Mouse (Mus musculus) kidney, embryonic 15.5 days (tissue): ENCODE measurements around the gene Drc3. TPM values are rescaled to one million over a fixed set of nuclear protein-coding genes. Genes with fewer than 3 reads are reported as not detected.

Experiments used
- ATAC-seq: fragments of 200-750 bp; cut with Nextera tagmentation; replicated peaks from 2 replicates; pipeline ENCODE4 v1.8.0; 2017; ENCODE audit warnings: moderate TSS enrichment; ENCODE audit not compliant: low FRiP score
- H3K27ac ChIP-seq: fragments of 300-500 bp; sonication (generic); 2 replicates; pipeline ENCODE4 v1.5.1; 2015; ENCODE audit warnings: mild to moderate bottlenecking, inconsistent platforms
- H3K27me3 ChIP-seq: fragments of 300-500 bp; sonication (generic); 2 replicates; pipeline ENCODE4 v1.6.1; 2015; ENCODE audit warnings: inconsistent platforms
- H3K36me3 ChIP-seq: fragments of 300-500 bp; sonication (generic); 2 replicates; pipeline ENCODE4 v1.6.1; 2015; ENCODE audit warnings: inconsistent platforms
- H3K4me1 ChIP-seq: fragments of 300-500 bp; sonication (generic); 2 replicates; pipeline ENCODE4 v1.6.1; 2015; ENCODE audit warnings: inconsistent platforms
- H3K4me2 ChIP-seq: fragments of 300-500 bp; sonication (generic); 2 replicates; pipeline ENCODE4 v1.6.1; 2015; ENCODE audit warnings: moderate library complexity, mild to moderate bottlenecking, inconsistent platforms
- H3K4me3 ChIP-seq: fragments of 300-500 bp; sonication (generic); replicated peaks from 2 replicates; pipeline ENCODE4 v1.5.1; 2015; ENCODE audit warnings: mild to moderate bottlenecking, inconsistent platforms
- H3K9ac ChIP-seq: fragments of 300-500 bp; sonication (generic); 2 replicates; pipeline ENCODE4 v1.6.1; 2015; ENCODE audit warnings: mild to moderate bottlenecking, inconsistent platforms
- H3K9me3 ChIP-seq: fragments of 300-500 bp; sonication (generic); replicated peaks from 2 replicates; pipeline ENCODE4 v1.6.1; 2016; ENCODE audit warnings: inconsistent platforms
- WGBS: fragments of 180-500 bp; shearing (Covaris S2); methylation state at CpG from one replicate; pipeline ENCODE4 v1.1.7; 2015; ENCODE audit warnings: mixed read lengths; 5-methylcytosine and 5-hydroxymethylcytosine counted together
- polyA plus RNA-seq: library from polyadenylated mRNA; unstranded; fragments of >200 nt; fragmentation: Nextera tagmentation; extraction: Ambion mirVana; gene quantifications from 2 replicates; pipeline ENCODE4 v1.2.1, GENCODE M21; 2015

Gene Drc3
- polyA plus RNA-seq, 1 experiment from 2014 or later, result 2.6 TPM

- peaks cover 65% of the 10 kb centered on the region for H3K4me1 ChIP-seq
- WGBS, result 41% methylated on average over 7 of the region's 7 CpGs
Measured at GRCm38 (mm10) chr11:60317376-60318102, 35.6 kb upstream of the Drc3 start.

GRCm38 (mm10) chr11:60318716-60319115, 34.4 kb upstream of the Drc3 start:
- 58% methylated on average over 5 of the region's 5 CpGs for WGBS
- no peak overlapping the region for H3K4me2 ChIP-seq
- no peaks in the 10 kb centered on the region for H3K9me3 ChIP-seq
- no peak overlapping the region for H3K4me3 ChIP-seq
- H3K36me3 ChIP-seq, result no peaks in the 10 kb centered on the region
- no peak for ATAC-seq
- H3K27me3 ChIP-seq, result no peaks in the 10 kb centered on the region
- peak overlapping the region; percentile 83; the same call in 1 of the 2 replicates for H3K27ac ChIP-seq
- no peak overlapping the region for H3K9ac ChIP-seq
- peaks cover 60% of the 10 kb centered on the region for H3K4me1 ChIP-seq

More at GRCm38 (mm10) chr11:60317376-60318102, 35.6 kb upstream of the Drc3 start:
- Histone ChIP-seq H3K27me3 (no peaks in the 10 kb centered on the region), H3K4me3 (no peak overlapping the region), H3K9ac (no peak overlapping the region), H3K27ac (peak overlapping the region; percentile 37), H3K4me2 (no peak overlapping the region), H3K9me3 (no peaks in the 10 kb centered on the region), H3K36me3 (0 out of 2 replicates have a peak, but pooled peaks cover 3% of the 10 kb centered on the region)
- no peak for ATAC-seq

- peaks cover 60% of the 10 kb centered on the region for H3K4me1 ChIP-seq
- peak overlapping the region; percentile 83 for H3K27ac ChIP-seq
- 0 out of 2 replicates have a peak, but pooled peaks have one; percentile 5 for ATAC-seq
- no peak overlapping the region for H3K4me3 ChIP-seq
- H3K27me3 ChIP-seq, result no peaks in the 10 kb centered on the region
- H3K36me3 ChIP-seq, result no peaks in the 10 kb centered on the region
- no peaks in the 10 kb centered on the region for H3K9me3 ChIP-seq
- no peak overlapping the region for H3K9ac ChIP-seq
- 52% methylated on average over 10 of the region's 10 CpGs for WGBS
- no peak overlapping the region for H3K4me2 ChIP-seq
Measured at GRCm38 (mm10) chr11:60319257-60320066, 33.7 kb upstream of the Drc3 start.

GRCm38 (mm10) chr11:60320426-60321037, 32.6 kb upstream of the Drc3 start:
- Histone ChIP-seq H3K9me3 (no peaks in the 10 kb centered on the region), H3K4me1 (peaks cover 60% of the 10 kb centered on the region), H3K27me3 (no peaks in the 10 kb centered on the region), H3K27ac (peak overlapping the region; percentile 83), H3K36me3 (no peaks in the 10 kb centered on the region), H3K9ac (no peak overlapping the region), H3K4me3 (no peak overlapping the region), H3K4me2 (no peak overlapping the region)
- 45% methylated on average over 8 of the region's 8 CpGs for WGBS
- no peak for ATAC-seq

GRCm38 (mm10) chr11:60321438-60321837, 31.7 kb upstream of the Drc3 start:
- Histone ChIP-seq H3K9me3 (no peaks in the 10 kb centered on the region), H3K4me3 (no peak overlapping the region), H3K36me3 (no peaks in the 10 kb centered on the region), H3K9ac (no peak overlapping the region), H3K27ac (peak overlapping the region; percentile 83), H3K4me1 (peaks cover 55% of the 10 kb centered on the region), H3K4me2 (no peak overlapping the region), H3K27me3 (no peaks in the 10 kb centered on the region)
- WGBS, result 60% methylated on average over 2 of the region's 2 CpGs
- ATAC-seq, result no peak

GRCm38 (mm10) chr11:60323731-60324130, 29.4 kb upstream of the Drc3 start:
- Histone ChIP-seq H3K27ac (no peak overlapping the region), H3K4me3 (no peak overlapping the region), H3K27me3 (no peaks in the 10 kb centered on the region), H3K9me3 (no peaks in the 10 kb centered on the region), H3K9ac (no peak overlapping the region), H3K4me1 (peaks cover 32% of the 10 kb centered on the region), H3K4me2 (no peak overlapping the region), H3K36me3 (0 out of 2 replicates have a peak, but pooled peaks cover 3% of the 10 kb centered on the region)
- ATAC-seq, result no peak

GRCm38 (mm10) chr11:60330551-60330950, 22.6 kb upstream of the Drc3 start:
- H3K4me3 ChIP-seq, result no peak overlapping the region
- H3K4me1 ChIP-seq, result peaks cover 3% of the 10 kb centered on the region; the same call in 1 of the 2 replicates
- no peaks in the 10 kb centered on the region for H3K9me3 ChIP-seq
- 91% methylated on average over 4 of the region's 4 CpGs for WGBS
- no peak overlapping the region for H3K9ac ChIP-seq
- H3K27ac ChIP-seq, result no peak overlapping the region
- H3K4me2 ChIP-seq, result no peak overlapping the region
- H3K36me3 ChIP-seq, result 0 out of 2 replicates have a peak, but pooled peaks cover 5% of the 10 kb centered on the region
- no peaks in the 10 kb centered on the region for H3K27me3 ChIP-seq
- no peak for ATAC-seq

- ATAC-seq, result no peak
- H3K27ac ChIP-seq, result 0 out of 2 replicates have a peak overlapping the region, but pooled peaks have one; percentile 4
- 87% methylated on average over 5 of the region's 5 CpGs for WGBS
- H3K27me3 ChIP-seq, result no peaks in the 10 kb centered on the region
- 0 out of 2 replicates have a peak, but pooled peaks cover 5% of the 10 kb centered on the region for H3K36me3 ChIP-seq
- peaks cover 10% of the 10 kb centered on the region for H3K4me1 ChIP-seq
- H3K4me2 ChIP-seq, result no peak overlapping the region
- no peak overlapping the region for H3K4me3 ChIP-seq
- H3K9me3 ChIP-seq, result no peaks in the 10 kb centered on the region
- H3K9ac ChIP-seq, result no peak overlapping the region
Measured at GRCm38 (mm10) chr11:60333461-60333860, 19.7 kb upstream of the Drc3 start.

GRCm38 (mm10) chr11:60334124-60334523, 19.0 kb upstream of the Drc3 start:
- ATAC-seq, result no peak
- no peak overlapping the region for H3K4me3 ChIP-seq
- H3K9ac ChIP-seq, result no peak overlapping the region
- no peak overlapping the region for H3K4me2 ChIP-seq
- H3K9me3 ChIP-seq, result no peaks in the 10 kb centered on the region
- H3K27me3 ChIP-seq, result no peaks in the 10 kb centered on the region
- 0 out of 2 replicates have a peak overlapping the region, but pooled peaks have one; percentile 4 for H3K27ac ChIP-seq
- 70% methylated on average over 3 of the region's 3 CpGs for WGBS
- no peaks in the 10 kb centered on the region for H3K36me3 ChIP-seq
- H3K4me1 ChIP-seq, result peaks cover 10% of the 10 kb centered on the region

- no peaks in the 10 kb centered on the region for H3K36me3 ChIP-seq
- 0 out of 2 replicates have a peak overlapping the region, but pooled peaks have one; percentile 7 for H3K27ac ChIP-seq
- peaks cover 10% of the 10 kb centered on the region for H3K4me1 ChIP-seq
- H3K9ac ChIP-seq, result no peak overlapping the region
- 74% methylated on average over 2 of the region's 2 CpGs for WGBS
- no peak overlapping the region for H3K4me3 ChIP-seq
- ATAC-seq, result no peak
- H3K9me3 ChIP-seq, result no peaks in the 10 kb centered on the region
- no peak overlapping the region for H3K4me2 ChIP-seq
- H3K27me3 ChIP-seq, result no peaks in the 10 kb centered on the region
Measured at GRCm38 (mm10) chr11:60335771-60336170, 17.4 kb upstream of the Drc3 start.

GRCm38 (mm10) chr11:60338291-60338690, 14.8 kb upstream of the Drc3 start:
- Histone ChIP-seq H3K36me3 (no peaks in the 10 kb centered on the region), H3K4me3 (no peak overlapping the region), H3K27me3 (no peaks in the 10 kb centered on the region), H3K9me3 (no peaks in the 10 kb centered on the region), H3K4me2 (no peak overlapping the region), H3K9ac (no peak overlapping the region), H3K27ac (no peak overlapping the region), H3K4me1 (peaks cover 10% of the 10 kb centered on the region)
- no peak for ATAC-seq
- WGBS, result 83% methylated on average over 4 of the region's 4 CpGs

GRCm38 (mm10) chr11:60339361-60339760, 13.8 kb upstream of the Drc3 start:
- no peak for ATAC-seq
- H3K4me3 ChIP-seq, result no peak overlapping the region
- WGBS, result 84% methylated on average over 12 of the region's 12 CpGs

More at GRCm38 (mm10) chr11:60339361-60339760, 13.8 kb upstream of the Drc3 start:
- Histone ChIP-seq H3K36me3 (no peaks in the 10 kb centered on the region), H3K4me2 (no peak overlapping the region), H3K27me3 (no peaks in the 10 kb centered on the region), H3K9me3 (no peaks in the 10 kb centered on the region), H3K9ac (no peak overlapping the region), H3K27ac (no peak overlapping the region), H3K4me1 (peaks cover 7% of the 10 kb centered on the region)
